Mouse (Mus musculus): ENCODE measurements around the gene Ifrd2. TPM values are rescaled to one million over a fixed set of nuclear protein-coding genes. Genes with fewer than 3 reads are reported as not detected.
"Not testable (repeated sequence)": the region's sequence is repeated elsewhere in the genome, so short reads cannot be mapped to it uniquely, and the experiment has no call there.

The Ifrd2 gene
- polyA plus RNA-seq, 1 experiment, result 32.7 TPM

GRCm38 (mm10) chr9:107551890-107552355, 35.5 kb upstream of the Ifrd2 start:
- no peak for DNase-seq (ENCODE audit: low read depth)

GRCm38 (mm10) chr9:107552690-107553393, 34.6 kb upstream of the Ifrd2 start:
- DNase-seq (ENCODE audit: low read depth), result no peak

- DNase-seq (ENCODE audit: low read depth), result no peak
Measured at GRCm38 (mm10) chr9:107553541-107554318, 33.7 kb upstream of the Ifrd2 start.

GRCm38 (mm10) chr9:107554319-107554825, 33.1 kb upstream of the Ifrd2 start:
- DNase-seq (ENCODE audit: low read depth), result no peak

- no peak for DNase-seq (ENCODE audit: low read depth)
Measured at GRCm38 (mm10) chr9:107555031-107555457, 32.4 kb upstream of the Ifrd2 start.

GRCm38 (mm10) chr9:107555701-107556100, 31.7 kb upstream of the Ifrd2 start:
- no peak for DNase-seq (ENCODE audit: low read depth)

- DNase-seq (ENCODE audit: low read depth), result no peak
Measured at GRCm38 (mm10) chr9:107556346-107556745, 31.1 kb upstream of the Ifrd2 start.

GRCm38 (mm10) chr9:107563029-107563581, 24.3 kb upstream of the Ifrd2 start, which contains the start of gene Tusc2:
Gene Tusc2, plus strand, starts transcription at chr9:107563255.
- no peak for DNase-seq (ENCODE audit: low read depth)

- DNase-seq (ENCODE audit: low read depth), result not testable (repeated sequence)
Measured at GRCm38 (mm10) chr9:107565556-107565955, 21.9 kb upstream of the Ifrd2 start.

- DNase-seq (ENCODE audit: low read depth), result no peak
Measured at GRCm38 (mm10) chr9:107566041-107566709, 21.3 kb upstream of the Ifrd2 start.

- no peak for DNase-seq (ENCODE audit: low read depth)
Measured at GRCm38 (mm10) chr9:107566855-107567254, 20.6 kb upstream of the Ifrd2 start.

- no peak for DNase-seq (ENCODE audit: low read depth)
Measured at GRCm38 (mm10) chr9:107567702-107568319, 19.6 kb upstream of the Ifrd2 start, which contains the start of gene Hyal2. Gene Hyal2, plus strand, starts transcription at chr9:107567945.

GRCm38 (mm10) chr9:107568331-107569261, 18.8 kb upstream of the Ifrd2 start:
- no peak for DNase-seq (ENCODE audit: low read depth)

- DNase-seq (ENCODE audit: low read depth), result no peak
Measured at GRCm38 (mm10) chr9:107569270-107569669, 18.2 kb upstream of the Ifrd2 start.

- DNase-seq (ENCODE audit: low read depth), result no peak
Measured at GRCm38 (mm10) chr9:107570016-107570415, 17.4 kb upstream of the Ifrd2 start.

- no peak for DNase-seq (ENCODE audit: low read depth)
Measured at GRCm38 (mm10) chr9:107570845-107571244, 16.6 kb upstream of the Ifrd2 start.

GRCm38 (mm10) chr9:107571534-107572326, 15.7 kb upstream of the Ifrd2 start:
- no peak for DNase-seq (ENCODE audit: low read depth)

- no peak for DNase-seq (ENCODE audit: low read depth)
Measured at GRCm38 (mm10) chr9:107572327-107572662, 15.1 kb upstream of the Ifrd2 start.

- DNase-seq (ENCODE audit: low read depth), result not testable (repeated sequence)
Measured at GRCm38 (mm10) chr9:107573774-107574173, 13.7 kb upstream of the Ifrd2 start.
